Mouse (Mus musculus): ENCODE results near the gene Glis3. TPM values are rescaled to one million over a fixed set of nuclear protein-coding genes. Genes with fewer than 3 reads are reported as not detected.

The Glis3 gene
- polyA plus RNA-seq, 1 experiment from 2014 or later, result 2.9 TPM

GRCm38 (mm10) chr19:28366766-28367165, 313.1 kb downstream of the Glis3 start:
- Histone ChIP-seq H3K4me2 (replicated peaks) (no peak overlapping the region), H3K4me1 (replicated peaks) (no peaks in the 10 kb centered on the region), H3K27ac (no peak overlapping the region), H3K36me3 (no peaks in the 10 kb centered on the region), H3K9ac (replicated peaks) (no peak overlapping the region), H3K4me3 (replicated peaks) (no peak overlapping the region), H3K27me3 (peaks cover 34% of the 10 kb centered on the region), H3K9me3 (no peaks in the 10 kb centered on the region)
- WGBS, result 93% methylated on average over 1 of the region's 1 CpGs
- ATAC-seq, result no peak

- Histone ChIP-seq H3K9me3 (no peaks in the 10 kb centered on the region), H3K27me3 (peaks cover 40% of the 10 kb centered on the region), H3K36me3 (no peaks in the 10 kb centered on the region), H3K4me1 (replicated peaks) (no peaks in the 10 kb centered on the region), H3K27ac (no peak overlapping the region), H3K9ac (replicated peaks) (no peak overlapping the region), H3K4me2 (replicated peaks) (no peak overlapping the region), H3K4me3 (replicated peaks) (no peak overlapping the region)
- 0 out of 2 replicates have a peak, but pooled peaks have one; percentile 66 for ATAC-seq
- WGBS, result 39% methylated on average over 7 of the region's 7 CpGs
Measured at GRCm38 (mm10) chr19:28365897-28366296, 314.0 kb downstream of the Glis3 start.

- ATAC-seq, result no peak
- WGBS, result 94% methylated on average over 4 of the region's 4 CpGs
Measured at GRCm38 (mm10) chr19:28360884-28361283, 319.0 kb downstream of the Glis3 start.

GRCm38 (mm10) chr19:28357595-28357994, 322.3 kb downstream of the Glis3 start:
- Histone ChIP-seq H3K4me1 (replicated peaks) (peaks cover 14% of the 10 kb centered on the region), H3K27ac (no peak overlapping the region), H3K9ac (replicated peaks) (no peak overlapping the region), H3K27me3 (peaks cover 54% of the 10 kb centered on the region), H3K9me3 (no peaks in the 10 kb centered on the region), H3K4me3 (replicated peaks) (no peak overlapping the region), H3K36me3 (no peaks in the 10 kb centered on the region), H3K4me2 (replicated peaks) (no peak overlapping the region)
- no peak for ATAC-seq
- 88% methylated on average over 9 of the region's 9 CpGs for WGBS

More at GRCm38 (mm10) chr19:28360884-28361283, 319.0 kb downstream of the Glis3 start:
- no peak overlapping the region for H3K27ac ChIP-seq
- H3K4me3 ChIP-seq (replicated peaks), result no peak overlapping the region
- no peak overlapping the region for H3K9ac ChIP-seq (replicated peaks)
- H3K4me1 ChIP-seq (replicated peaks), result no peaks in the 10 kb centered on the region
- H3K36me3 ChIP-seq, result no peaks in the 10 kb centered on the region
- H3K27me3 ChIP-seq, result peaks cover 34% of the 10 kb centered on the region
- no peaks in the 10 kb centered on the region for H3K9me3 ChIP-seq
- H3K4me2 ChIP-seq (replicated peaks), result no peak overlapping the region

- peak; percentile 73; the same call in 1 of the 2 replicates for ATAC-seq
- Histone ChIP-seq H3K4me1 (replicated peaks) (peaks cover 37% of the 10 kb centered on the region), H3K9me3 (no peaks in the 10 kb centered on the region), H3K9ac (replicated peaks) (no peak overlapping the region), H3K4me3 (replicated peaks) (no peak overlapping the region), H3K27ac (no peak overlapping the region; the same call in 1 of the 2 replicates), H3K4me2 (replicated peaks) (peak overlapping the region; percentile 17; the same call in 1 of the 2 replicates), H3K27me3 (peaks cover 69% of the 10 kb centered on the region), H3K36me3 (no peaks in the 10 kb centered on the region)
- WGBS, result 37% methylated on average over 13 of the region's 13 CpGs
Measured at GRCm38 (mm10) chr19:28351068-28352066, 328.5 kb downstream of the Glis3 start.

GRCm38 (mm10) chr19:28347080-28347825, 332.6 kb downstream of the Glis3 start:
- 28% methylated on average over 13 of the region's 13 CpGs for WGBS
- Histone ChIP-seq H3K27me3 (peaks cover 85% of the 10 kb centered on the region), H3K4me2 (replicated peaks) (no peak overlapping the region), H3K9me3 (no peaks in the 10 kb centered on the region), H3K4me1 (replicated peaks) (peaks cover 20% of the 10 kb centered on the region), H3K36me3 (no peaks in the 10 kb centered on the region), H3K4me3 (replicated peaks) (no peak overlapping the region), H3K27ac (no peak overlapping the region), H3K9ac (replicated peaks) (no peak overlapping the region)
- ATAC-seq, result no peak

- Histone ChIP-seq H3K27ac (no peak overlapping the region), H3K4me1 (replicated peaks) (peaks cover 5% of the 10 kb centered on the region), H3K36me3 (no peaks in the 10 kb centered on the region), H3K4me3 (replicated peaks) (no peak overlapping the region), H3K9me3 (no peaks in the 10 kb centered on the region), H3K27me3 (peaks cover 89% of the 10 kb centered on the region), H3K9ac (replicated peaks) (no peak overlapping the region), H3K4me2 (replicated peaks) (no peak overlapping the region)
- WGBS, result 89% methylated on average over 7 of the region's 7 CpGs
- ATAC-seq, result no peak
Measured at GRCm38 (mm10) chr19:28343640-28344039, 336.2 kb downstream of the Glis3 start.

- Histone ChIP-seq H3K36me3 (no peaks in the 10 kb centered on the region), H3K4me3 (replicated peaks) (no peak overlapping the region), H3K4me1 (replicated peaks) (peaks cover 39% of the 10 kb centered on the region), H3K9ac (replicated peaks) (no peak overlapping the region), H3K4me2 (replicated peaks) (no peak overlapping the region), H3K9me3 (no peaks in the 10 kb centered on the region), H3K27me3 (peaks cover 66% of the 10 kb centered on the region), H3K27ac (peak overlapping the region; percentile 30; the same call in 1 of the 2 replicates)
- 24% methylated on average over 3 of the region's 3 CpGs for WGBS
- ATAC-seq, result no peak
Measured at GRCm38 (mm10) chr19:28337574-28337973, 342.3 kb downstream of the Glis3 start.

- H3K4me3 ChIP-seq (replicated peaks), result no peak overlapping the region
- H3K36me3 ChIP-seq, result no peaks in the 10 kb centered on the region
- H3K27me3 ChIP-seq, result peaks cover 66% of the 10 kb centered on the region
- WGBS, result 19% methylated on average over 4 of the region's 4 CpGs
- peak; percentile 69; the same call in 1 of the 2 replicates for ATAC-seq
- no peak overlapping the region for H3K27ac ChIP-seq
- peaks cover 41% of the 10 kb centered on the region for H3K4me1 ChIP-seq (replicated peaks)
- H3K4me2 ChIP-seq (replicated peaks), result no peak overlapping the region
- H3K9me3 ChIP-seq, result no peaks in the 10 kb centered on the region
- H3K9ac ChIP-seq (replicated peaks), result no peak overlapping the region
Measured at GRCm38 (mm10) chr19:28336651-28337510, 343.0 kb downstream of the Glis3 start.

- Histone ChIP-seq H3K36me3 (no peaks in the 10 kb centered on the region), H3K4me1 (replicated peaks) (peaks cover 41% of the 10 kb centered on the region), H3K4me3 (replicated peaks) (no peak overlapping the region), H3K9me3 (no peaks in the 10 kb centered on the region), H3K9ac (replicated peaks) (no peak overlapping the region), H3K27ac (peak overlapping the region; percentile 0; the same call in 1 of the 2 replicates), H3K4me2 (replicated peaks) (no peak overlapping the region), H3K27me3 (peaks cover 72% of the 10 kb centered on the region)
- no peak for ATAC-seq
- 30% methylated on average over 8 of the region's 8 CpGs for WGBS
Measured at GRCm38 (mm10) chr19:28335890-28336289, 344.0 kb downstream of the Glis3 start.

- Histone ChIP-seq H3K9ac (replicated peaks) (no peak overlapping the region), H3K4me2 (replicated peaks) (no peak overlapping the region), H3K27me3 (peaks cover 65% of the 10 kb centered on the region), H3K4me1 (replicated peaks) (peaks cover 46% of the 10 kb centered on the region), H3K4me3 (replicated peaks) (no peak overlapping the region), H3K9me3 (no peaks in the 10 kb centered on the region), H3K36me3 (no peaks in the 10 kb centered on the region), H3K27ac (peak overlapping the region; percentile 14)
- ATAC-seq, result peak; percentile 69
- 14% methylated on average over 11 of the region's 11 CpGs for WGBS
Measured at GRCm38 (mm10) chr19:28333007-28333766, 346.7 kb downstream of the Glis3 start.
